Mouse (Mus musculus): Measurements from ENCODE around the gene Pck1. TPM values are rescaled to one million over a fixed set of nuclear protein-coding genes. Genes with fewer than 3 reads are reported as not detected.

Pck1 gene
- polyA plus RNA-seq, 1 experiment from 2014 or later = 0.54 TPM

DNA sequence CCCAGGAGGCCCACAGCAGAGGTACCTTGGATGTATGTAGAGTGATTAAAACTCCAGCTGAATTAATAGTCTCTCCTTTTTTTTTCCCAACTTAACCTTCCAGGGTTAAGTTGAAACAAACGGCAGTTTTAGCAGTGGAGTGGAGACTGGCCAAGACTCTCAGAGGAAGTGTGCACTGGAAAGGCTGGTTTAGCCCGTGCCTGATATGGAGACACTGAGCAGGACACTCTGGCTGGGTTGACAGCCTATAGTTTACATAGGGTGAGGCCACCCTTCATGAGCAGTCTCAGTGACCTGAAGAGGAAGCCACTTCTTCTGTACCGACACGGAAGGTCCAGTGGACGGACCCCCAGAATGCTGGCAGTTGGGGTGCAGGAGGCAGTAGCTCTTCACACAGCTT, 1.5 kb upstream of the Pck1 start:
- Histone ChIP-seq H3K27ac (replicated peaks) (no peak overlapping the region), H3K9me3 (replicated peaks) (no peaks in the 10 kb centered on the region), H3K9ac (no peak overlapping the region), H3K4me1 (replicated peaks) (peaks cover 26% of the 10 kb centered on the region), H3K4me3 (replicated peaks) (no peak overlapping the region), H3K27me3 (peaks cover 9% of the 10 kb centered on the region; the same call in 1 of the 2 replicates), H3K36me3 (replicated peaks) (no peaks in the 10 kb centered on the region), H3K4me2 (no peak overlapping the region)
- no peak for ATAC-seq (ENCODE audit: insufficient read depth)
- 72% methylated on average over 5 of the region's 5 CpGs for whole genome bisulfite sequencing (ENCODE audit: insufficient replicate concordance)

- no peaks in the 10 kb centered on the region for H3K36me3 ChIP-seq (replicated peaks)
- H3K4me2 ChIP-seq = no peak overlapping the region
- no peak overlapping the region for H3K4me3 ChIP-seq (replicated peaks)
- H3K4me1 ChIP-seq (replicated peaks) = peaks cover 26% of the 10 kb centered on the region
- no peak for ATAC-seq (ENCODE audit: insufficient read depth)
- peaks cover 9% of the 10 kb centered on the region; the same call in 1 of the 2 replicates for H3K27me3 ChIP-seq
- H3K9ac ChIP-seq = no peak overlapping the region
- no peaks in the 10 kb centered on the region for H3K9me3 ChIP-seq (replicated peaks)
- no peak overlapping the region; the same call in 1 of the 2 replicates for H3K27ac ChIP-seq (replicated peaks)
- 66% methylated on average over 7 of the region's 7 CpGs for WGBS (ENCODE audit: insufficient replicate concordance)
Measured at GRCm38 (mm10) chr2:173151784-173152284, 1.0 kb upstream of the Pck1 start.

DNA sequence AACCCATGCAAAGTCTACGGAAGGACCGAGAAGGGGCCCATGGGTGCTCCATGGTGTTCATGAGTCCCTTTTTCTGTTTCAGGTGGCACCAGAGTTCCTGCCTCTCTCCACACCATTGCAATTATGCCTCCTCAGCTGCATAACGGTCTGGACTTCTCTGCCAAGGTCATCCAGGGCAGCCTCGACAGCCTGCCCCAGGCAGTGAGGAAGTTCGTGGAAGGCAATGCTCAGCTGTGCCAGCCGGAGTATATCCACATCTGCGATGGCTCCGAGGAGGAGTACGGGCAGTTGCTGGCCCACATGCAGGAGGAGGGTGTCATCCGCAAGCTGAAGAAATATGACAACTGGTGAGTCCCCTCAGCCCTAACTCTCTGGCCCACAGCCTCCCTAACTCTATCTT, 418 bp downstream of the Pck1 start:
- no peaks in the 10 kb centered on the region for H3K9me3 ChIP-seq (replicated peaks)
- WGBS (ENCODE audit: insufficient replicate concordance) = 67% methylated on average over 10 of the region's 10 CpGs
- no peak overlapping the region for H3K4me3 ChIP-seq (replicated peaks)
- ATAC-seq (ENCODE audit: insufficient read depth) = no peak
- H3K27me3 ChIP-seq = peaks cover 9% of the 10 kb centered on the region; the same call in 1 of the 2 replicates
- no peak overlapping the region for H3K9ac ChIP-seq
- no peaks in the 10 kb centered on the region for H3K36me3 ChIP-seq (replicated peaks)
- no peak overlapping the region for H3K27ac ChIP-seq (replicated peaks)
- H3K4me1 ChIP-seq (replicated peaks) = peaks cover 16% of the 10 kb centered on the region
- peak overlapping the region; percentile 16; the same call in 1 of the 2 replicates for H3K4me2 ChIP-seq

GRCm38 (mm10) chr2:173154513-173154912, 1.7 kb downstream of the Pck1 start:
- Histone ChIP-seq H3K27ac (replicated peaks) (no peak overlapping the region), H3K36me3 (replicated peaks) (no peaks in the 10 kb centered on the region), H3K27me3 (no peaks in the 10 kb centered on the region; the same call in 1 of the 2 replicates), H3K4me2 (no peak overlapping the region), H3K9ac (no peak overlapping the region), H3K4me3 (replicated peaks) (no peak overlapping the region), H3K4me1 (replicated peaks) (peaks cover 16% of the 10 kb centered on the region), H3K9me3 (replicated peaks) (no peaks in the 10 kb centered on the region)
- no peak for ATAC-seq (ENCODE audit: insufficient read depth)
- 68% methylated on average over 13 of the region's 13 CpGs for WGBS (ENCODE audit: insufficient replicate concordance)

DNA sequence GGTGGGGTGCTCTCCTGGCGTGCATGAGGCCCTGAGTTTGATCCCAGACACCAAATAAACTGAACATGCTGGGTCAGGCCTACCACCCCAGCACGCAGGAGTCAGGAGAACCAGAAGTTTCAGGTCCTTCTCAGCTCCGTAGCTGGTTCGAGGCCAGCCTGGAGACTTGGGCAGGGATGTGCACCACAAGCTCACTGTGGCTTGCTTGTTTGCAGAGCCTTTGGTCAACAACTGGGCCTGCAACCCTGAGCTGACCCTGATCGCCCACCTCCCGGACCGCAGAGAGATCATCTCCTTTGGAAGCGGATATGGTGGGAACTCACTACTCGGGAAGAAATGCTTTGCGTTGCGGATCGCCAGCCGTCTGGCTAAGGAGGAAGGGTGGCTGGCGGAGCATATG, 2.1 kb downstream of the Pck1 start:
- H3K4me3 ChIP-seq (replicated peaks) = no peak overlapping the region

DNA sequence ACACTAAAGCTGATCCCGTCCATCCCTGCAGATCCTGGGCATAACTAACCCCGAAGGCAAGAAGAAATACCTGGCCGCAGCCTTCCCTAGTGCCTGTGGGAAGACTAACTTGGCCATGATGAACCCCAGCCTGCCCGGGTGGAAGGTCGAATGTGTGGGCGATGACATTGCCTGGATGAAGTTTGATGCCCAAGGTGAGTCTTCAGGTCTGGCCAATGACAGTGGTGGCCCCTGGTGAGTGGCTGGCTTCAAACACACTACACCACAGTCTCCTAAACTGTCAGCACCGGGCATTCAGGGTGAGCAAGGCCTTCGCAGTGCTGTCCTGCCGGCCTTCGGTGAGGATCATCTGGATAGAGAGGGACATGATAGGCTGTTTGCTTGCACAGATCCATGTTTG, 3.1 kb downstream of the Pck1 start:
- H3K36me3 ChIP-seq (replicated peaks) = no peaks in the 10 kb centered on the region
- no peak overlapping the region for H3K27ac ChIP-seq (replicated peaks)
- peaks cover 16% of the 10 kb centered on the region for H3K4me1 ChIP-seq (replicated peaks)
- no peak overlapping the region for H3K4me2 ChIP-seq
- ATAC-seq (ENCODE audit: insufficient read depth) = no peak
- H3K9ac ChIP-seq = no peak overlapping the region
- H3K9me3 ChIP-seq (replicated peaks) = no peaks in the 10 kb centered on the region
- H3K4me3 ChIP-seq (replicated peaks) = no peak overlapping the region
- no peaks in the 10 kb centered on the region for H3K27me3 ChIP-seq
- 73% methylated on average over 10 of the region's 10 CpGs for WGBS (ENCODE audit: insufficient replicate concordance)

More for the DNA sequence above, 2.1 kb downstream of the Pck1 start:
- Histone ChIP-seq H3K9me3 (replicated peaks) (no peaks in the 10 kb centered on the region), H3K36me3 (replicated peaks) (no peaks in the 10 kb centered on the region), H3K9ac (no peak overlapping the region), H3K27ac (replicated peaks) (no peak overlapping the region), H3K27me3 (no peaks in the 10 kb centered on the region), H3K4me2 (no peak overlapping the region), H3K4me1 (replicated peaks) (peaks cover 16% of the 10 kb centered on the region)
- ATAC-seq (ENCODE audit: insufficient read depth) = no peak
- 72% methylated on average over 14 of the region's 14 CpGs for WGBS (ENCODE audit: insufficient replicate concordance)

GRCm38 (mm10) chr2:173156923-173157322, 4.1 kb downstream of the Pck1 start:
- ATAC-seq (ENCODE audit: insufficient read depth) = no peak
- 74% methylated on average over 13 of the region's 13 CpGs for WGBS (ENCODE audit: insufficient replicate concordance)

DNA sequence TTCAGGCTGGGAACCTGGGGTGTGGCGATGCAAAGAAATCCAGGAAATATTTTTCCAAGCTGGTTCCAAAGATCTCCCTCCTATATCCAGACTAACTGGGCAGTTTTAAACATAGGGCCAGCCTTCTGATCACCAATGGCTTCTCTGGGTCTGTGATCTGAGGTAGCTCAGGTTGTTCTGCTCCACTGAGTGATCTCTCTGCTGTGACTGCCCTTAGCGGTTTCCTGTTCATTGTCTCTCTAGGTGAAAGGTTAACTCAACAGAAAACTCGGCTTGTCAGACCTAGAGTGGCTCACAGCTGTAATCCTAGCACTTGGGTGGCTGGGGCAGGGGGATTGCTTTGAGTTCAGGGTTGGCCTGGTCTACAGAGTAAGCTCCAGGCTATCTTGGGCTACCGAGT, 4.5 kb downstream of the Pck1 start:
- Histone ChIP-seq H3K36me3 (replicated peaks) (no peaks in the 10 kb centered on the region), H3K27ac (replicated peaks) (no peak overlapping the region), H3K9me3 (replicated peaks) (no peaks in the 10 kb centered on the region), H3K27me3 (0 out of 2 replicates have a peak, but pooled peaks cover 3% of the 10 kb centered on the region), H3K9ac (no peak overlapping the region), H3K4me2 (no peak overlapping the region), H3K4me3 (replicated peaks) (no peak overlapping the region), H3K4me1 (replicated peaks) (peaks cover 7% of the 10 kb centered on the region)
- 47% methylated on average over 4 of the region's 4 CpGs for WGBS (ENCODE audit: insufficient replicate concordance)
- ATAC-seq (ENCODE audit: insufficient read depth) = no peak

More at GRCm38 (mm10) chr2:173156923-173157322, 4.1 kb downstream of the Pck1 start:
- Histone ChIP-seq H3K4me2 (no peak overlapping the region), H3K9me3 (replicated peaks) (no peaks in the 10 kb centered on the region), H3K36me3 (replicated peaks) (no peaks in the 10 kb centered on the region), H3K4me3 (replicated peaks) (no peak overlapping the region), H3K27ac (replicated peaks) (no peak overlapping the region), H3K4me1 (replicated peaks) (peaks cover 12% of the 10 kb centered on the region), H3K9ac (no peak overlapping the region), H3K27me3 (0 out of 2 replicates have a peak, but pooled peaks cover 3% of the 10 kb centered on the region)

DNA sequence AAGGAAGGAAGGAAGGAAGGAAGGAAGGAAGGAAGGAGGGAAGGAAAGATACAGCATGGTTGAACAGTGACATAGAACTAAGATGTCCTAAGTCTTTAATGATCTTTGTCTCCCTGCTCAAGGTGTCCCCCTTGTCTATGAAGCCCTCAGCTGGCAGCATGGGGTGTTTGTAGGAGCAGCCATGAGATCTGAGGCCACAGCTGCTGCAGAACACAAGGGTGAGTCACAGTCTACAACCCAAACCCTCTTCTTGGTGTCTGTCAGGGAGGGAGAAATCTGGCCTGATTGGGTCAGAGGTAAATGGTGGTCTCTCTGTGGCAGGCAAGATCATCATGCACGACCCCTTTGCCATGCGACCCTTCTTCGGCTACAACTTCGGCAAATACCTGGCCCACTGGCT, 5.0 kb downstream of the Pck1 start:
- Histone ChIP-seq H3K9me3 (replicated peaks) (no peaks in the 10 kb centered on the region), H3K4me1 (replicated peaks) (peaks cover 6% of the 10 kb centered on the region; the same call in 1 of the 2 replicates), H3K9ac (no peak overlapping the region), H3K36me3 (replicated peaks) (no peaks in the 10 kb centered on the region), H3K27me3 (0 out of 2 replicates have a peak, but pooled peaks cover 3% of the 10 kb centered on the region), H3K4me2 (no peak overlapping the region), H3K4me3 (replicated peaks) (no peak overlapping the region), H3K27ac (replicated peaks) (no peak overlapping the region)
- WGBS (ENCODE audit: insufficient replicate concordance) = 70% methylated on average over 4 of the region's 4 CpGs
- ATAC-seq (ENCODE audit: insufficient read depth) = no peak

DNA sequence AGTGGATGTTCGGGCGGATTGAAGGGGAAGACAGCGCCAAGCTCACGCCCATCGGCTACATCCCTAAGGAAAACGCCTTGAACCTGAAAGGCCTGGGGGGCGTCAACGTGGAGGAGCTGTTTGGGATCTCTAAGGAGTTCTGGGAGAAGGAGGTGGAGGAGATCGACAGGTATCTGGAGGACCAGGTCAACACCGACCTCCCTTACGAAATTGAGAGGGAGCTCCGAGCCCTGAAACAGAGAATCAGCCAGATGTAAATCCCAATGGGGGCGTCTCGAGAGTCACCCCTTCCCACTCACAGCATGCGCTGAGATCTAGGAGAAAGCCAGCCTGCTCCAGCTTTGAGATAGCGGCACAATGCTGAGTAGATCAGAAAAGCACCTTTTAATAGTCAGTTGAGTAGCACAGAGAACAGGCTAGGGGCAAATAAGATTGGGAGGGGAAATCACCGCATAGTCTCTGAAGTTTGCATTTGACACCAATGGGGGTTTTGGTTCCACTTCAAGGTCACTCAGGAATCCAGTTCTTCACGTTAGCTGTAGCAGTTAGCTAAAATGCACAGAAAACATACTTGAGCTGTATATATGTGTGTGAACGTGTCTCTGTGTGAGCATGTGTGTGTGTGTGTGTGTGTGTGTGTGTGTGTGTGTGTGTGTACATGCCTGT, 5.7 kb downstream of the Pck1 start:
- ATAC-seq (ENCODE audit: insufficient read depth) = no peak
- Histone ChIP-seq H3K27ac (replicated peaks) (no peak overlapping the region), H3K9ac (no peak overlapping the region), H3K27me3 (0 out of 2 replicates have a peak, but pooled peaks cover 3% of the 10 kb centered on the region), H3K4me3 (replicated peaks) (no peak overlapping the region), H3K4me1 (replicated peaks) (no peaks in the 10 kb centered on the region), H3K36me3 (replicated peaks) (no peaks in the 10 kb centered on the region), H3K4me2 (no peak overlapping the region), H3K9me3 (replicated peaks) (no peaks in the 10 kb centered on the region)
- WGBS (ENCODE audit: insufficient replicate concordance) = 78% methylated on average over 19 of the region's 19 CpGs

DNA sequence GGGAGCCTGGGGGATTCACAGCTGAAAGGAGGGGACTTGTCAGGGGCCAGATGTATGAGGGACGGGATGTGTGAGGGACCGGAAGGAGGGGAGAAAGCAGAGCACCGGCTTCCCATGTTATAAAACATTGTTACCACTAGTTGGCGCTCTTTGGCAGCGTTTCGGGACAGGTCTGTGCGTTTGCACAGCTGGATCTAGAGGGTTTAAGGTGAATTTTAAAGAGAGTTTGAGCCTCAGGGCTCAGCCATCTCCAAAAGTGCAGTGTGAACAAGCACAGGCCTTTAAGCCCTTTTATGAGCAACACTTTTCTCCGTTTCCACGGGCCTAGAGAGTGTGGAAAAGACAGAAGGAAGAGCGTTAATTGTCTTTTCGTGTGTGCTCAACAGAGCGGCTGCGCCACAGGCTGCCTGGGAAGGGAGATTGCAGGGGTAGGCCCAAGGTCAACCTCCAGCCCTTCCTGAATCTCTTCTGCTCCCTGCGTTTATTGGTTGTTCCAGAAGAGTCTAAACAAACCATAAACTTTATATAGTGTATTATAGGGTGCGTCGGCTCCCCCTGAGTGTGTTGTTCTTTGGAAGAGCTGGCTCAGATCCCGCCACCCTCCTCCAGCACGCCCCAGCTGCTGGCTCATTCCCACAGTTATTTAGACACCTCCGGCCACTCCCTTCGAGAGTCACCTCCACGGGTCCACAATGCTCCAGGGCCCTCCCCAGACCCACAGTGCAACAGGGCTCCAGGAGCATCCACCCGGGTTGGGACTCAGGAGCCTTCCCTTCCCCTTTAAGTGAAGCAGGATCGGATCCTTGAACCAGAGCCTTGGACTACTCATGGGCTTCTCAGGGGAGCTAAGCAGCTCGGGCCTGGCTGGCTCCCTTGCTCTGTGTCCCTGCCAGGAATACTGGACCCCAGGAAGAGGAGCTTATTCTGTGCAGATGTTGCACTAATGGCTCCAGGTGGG, 6.8 kb downstream of the Pck1 start:
- Histone ChIP-seq H3K4me3 (replicated peaks) (no peak overlapping the region), H3K4me2 (no peak overlapping the region), H3K36me3 (replicated peaks) (no peaks in the 10 kb centered on the region), H3K9ac (no peak overlapping the region), H3K4me1 (replicated peaks) (no peaks in the 10 kb centered on the region), H3K27ac (replicated peaks) (no peak overlapping the region), H3K9me3 (replicated peaks) (no peaks in the 10 kb centered on the region), H3K27me3 (0 out of 2 replicates have a peak, but pooled peaks cover 3% of the 10 kb centered on the region)
- peak; percentile 36; the same call in 1 of the 2 replicates for ATAC-seq (ENCODE audit: insufficient read depth)
- WGBS (ENCODE audit: insufficient replicate concordance) = 46% methylated on average over 24 of the region's 24 CpGs

Data from liver, embryonic 15.5 days (tissue).